Mouse (Mus musculus) cortical plate, adult 2 months (tissue): ENCODE results near the gene Rnf151.

ENCODE experiments used
- CTCF ChIP-seq: fragments of 200-500 bp; IDR thresholded peaks from 2 replicates; pipeline ENCODE4 v1.5.1; 2011; ENCODE audit warnings: mild to moderate bottlenecking, control low read depth, low read length; ENCODE audit not compliant: insufficient read depth; ENCODE audit errors: extremely low read depth
- POLR2A ChIP-seq: fragments of 200-500 bp; IDR thresholded peaks from 2 replicates; pipeline ENCODE4 v1.6.1; 2011; ENCODE audit warnings: mild to moderate bottlenecking, low read length, control low read depth; ENCODE audit not compliant: insufficient read depth; ENCODE audit errors: extremely low read depth

DNA sequence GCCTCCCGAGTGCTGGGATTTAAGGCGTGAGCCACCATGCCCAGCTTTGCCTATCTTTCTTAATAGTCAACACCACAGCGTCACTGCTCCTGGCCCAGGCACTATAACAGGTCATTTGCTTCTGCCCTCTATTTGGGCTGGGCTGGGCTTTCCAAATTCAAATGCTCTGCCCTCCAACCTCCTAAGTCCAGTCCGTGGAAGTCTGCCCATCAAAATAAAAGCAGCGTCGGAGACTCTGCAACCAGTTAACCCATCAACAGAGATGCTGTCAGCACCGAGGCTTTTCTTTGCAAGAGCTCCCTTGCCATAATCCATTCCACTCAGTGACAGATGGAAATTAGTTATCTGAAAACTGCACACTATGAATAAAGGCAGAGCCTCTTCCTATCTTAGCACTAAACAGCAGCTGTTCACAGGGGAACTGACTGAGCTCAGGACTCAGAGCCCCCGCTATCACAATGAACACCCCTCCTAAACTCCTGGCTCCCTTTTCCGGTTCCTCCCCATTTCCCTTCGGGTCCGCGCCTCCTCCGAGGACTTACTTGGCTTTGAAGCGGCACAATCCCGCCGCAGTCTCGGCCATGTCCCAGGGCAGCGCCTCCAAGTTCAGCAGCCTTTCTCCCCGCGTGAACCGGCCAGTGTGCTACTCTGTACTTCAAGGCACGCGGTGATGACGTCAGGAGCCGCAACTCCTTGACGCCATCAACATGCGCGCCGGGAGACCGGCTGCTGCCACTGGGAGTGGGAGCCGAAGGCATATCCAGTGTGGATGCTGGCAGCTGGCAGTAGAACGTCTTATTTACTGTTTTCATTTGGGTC lies 10.7 kb downstream of the Rnf151 start, which contains the start of gene Tbl3:
- TF ChIP-seq CTCF (no peak), POLR2A (peak; percentile 95)
